Mouse (Mus musculus): ENCODE results near the gene Syt17. TPM values are rescaled to one million over a fixed set of nuclear protein-coding genes. Genes with fewer than 3 reads are reported as not detected.

The Syt17 gene
- polyA plus RNA-seq, 1 experiment from 2014 or later, result 18.3 TPM

DNA sequence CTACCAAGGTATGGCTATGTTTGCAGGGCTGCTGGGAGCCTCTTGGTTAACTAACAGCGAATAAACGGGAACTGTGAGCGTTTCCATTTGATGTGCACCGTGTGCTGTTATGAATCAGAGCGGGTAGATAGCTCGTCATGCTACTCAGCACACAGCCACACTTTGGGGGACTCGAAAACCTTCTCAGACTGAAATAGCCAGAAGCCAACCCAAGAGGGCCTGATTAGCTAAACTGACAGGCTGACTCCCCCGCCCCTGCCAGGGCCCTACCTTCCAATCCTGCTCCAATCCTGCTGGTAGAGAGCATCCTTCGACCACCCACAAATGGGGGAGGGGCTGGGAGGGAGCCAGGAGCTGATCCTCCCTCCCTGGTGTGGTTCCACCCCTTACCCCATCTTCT is 4.7 kb downstream of the Syt17 start:
- H3K4me1 ChIP-seq (ENCODE audit: control insufficient read depth, insufficient read depth, low read length), result peaks cover 6% of the 10 kb centered on the region; the same call in 1 of the 2 replicates
- H3K36me3 ChIP-seq (ENCODE audit: control insufficient read depth, insufficient read depth, low read length), result no peaks in the 10 kb centered on the region
- 7% methylated on average over 8 of the region's 9 CpGs for WGBS
- no peak overlapping the region for H3K27ac ChIP-seq (ENCODE audit: low read depth, low read length)
- H3K4me3 ChIP-seq (ENCODE audit: low read depth, low read length), result no peak overlapping the region
- H3K27me3 ChIP-seq (ENCODE audit: control insufficient read depth, insufficient read depth, low read length), result 0 out of 2 replicates have a peak, but pooled peaks cover 9% of the 10 kb centered on the region
- H3K9me3 ChIP-seq (ENCODE audit: control insufficient read depth, low read length), result no peaks in the 10 kb centered on the region
- no peak overlapping the region for H3K9ac ChIP-seq (replicated peaks; ENCODE audit: low read depth, low read length)
- ATAC-seq (ENCODE audit: low read depth), result no peak
- no peak overlapping the region for H3K4me2 ChIP-seq (ENCODE audit: low read depth, low read length)

DNA sequence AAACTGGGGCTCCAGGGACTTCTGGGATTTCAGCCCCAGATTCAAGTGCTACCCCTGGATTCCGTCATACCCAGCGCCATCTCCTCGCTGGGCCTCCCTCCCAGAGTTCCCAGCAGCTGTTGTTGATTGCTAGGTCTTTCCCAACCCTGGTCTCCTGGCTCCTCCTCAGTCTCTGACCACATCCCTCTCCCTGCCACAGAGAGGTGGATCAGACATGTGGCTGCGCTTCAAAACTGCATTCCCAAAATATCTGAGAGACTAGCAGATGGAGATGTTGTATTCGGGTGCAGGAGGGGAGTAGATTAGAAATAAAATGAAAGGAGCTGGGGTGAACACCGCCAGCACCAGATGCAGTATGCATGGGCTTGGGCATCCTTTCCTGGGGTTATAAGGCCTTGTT is 6.5 kb downstream of the Syt17 start:
- Histone ChIP-seq H3K27ac (ENCODE audit: low read depth, low read length) (no peak overlapping the region), H3K4me1 (ENCODE audit: control insufficient read depth, insufficient read depth, low read length) (no peaks in the 10 kb centered on the region), H3K36me3 (ENCODE audit: control insufficient read depth, insufficient read depth, low read length) (no peaks in the 10 kb centered on the region), H3K27me3 (ENCODE audit: control insufficient read depth, insufficient read depth, low read length) (no peaks in the 10 kb centered on the region), H3K4me2 (ENCODE audit: low read depth, low read length) (no peak overlapping the region), H3K9ac (replicated peaks; ENCODE audit: low read depth, low read length) (no peak overlapping the region), H3K4me3 (ENCODE audit: low read depth, low read length) (no peak overlapping the region), H3K9me3 (ENCODE audit: control insufficient read depth, low read length) (no peaks in the 10 kb centered on the region)
- 88% methylated on average over 6 of the region's 6 CpGs for WGBS
- no peak for ATAC-seq (ENCODE audit: low read depth)

- Histone ChIP-seq H3K4me2 (ENCODE audit: low read depth, low read length) (no peak overlapping the region), H3K4me3 (ENCODE audit: low read depth, low read length) (no peak overlapping the region), H3K36me3 (ENCODE audit: control insufficient read depth, insufficient read depth, low read length) (no peaks in the 10 kb centered on the region), H3K9ac (replicated peaks; ENCODE audit: low read depth, low read length) (no peak overlapping the region), H3K9me3 (ENCODE audit: control insufficient read depth, low read length) (no peaks in the 10 kb centered on the region), H3K27me3 (ENCODE audit: control insufficient read depth, insufficient read depth, low read length) (no peaks in the 10 kb centered on the region), H3K27ac (ENCODE audit: low read depth, low read length) (no peak overlapping the region), H3K4me1 (ENCODE audit: control insufficient read depth, insufficient read depth, low read length) (no peaks in the 10 kb centered on the region)
- no peak for ATAC-seq (ENCODE audit: low read depth)
- WGBS, result 60% methylated on average over 7 of the region's 7 CpGs
These were observed 10.8 kb downstream of the Syt17 start for GRCm38 (mm10) chr7:118437101-118437802.

- no peak for ATAC-seq (ENCODE audit: low read depth)
- no peak overlapping the region for H3K4me3 ChIP-seq (ENCODE audit: low read depth, low read length)
- no peak overlapping the region for H3K27ac ChIP-seq (ENCODE audit: low read depth, low read length)
- H3K4me2 ChIP-seq (ENCODE audit: low read depth, low read length), result no peak overlapping the region
- WGBS, result 75% methylated on average over 2 of the region's 2 CpGs
- no peaks in the 10 kb centered on the region for H3K9me3 ChIP-seq (ENCODE audit: control insufficient read depth, low read length)
- no peaks in the 10 kb centered on the region for H3K27me3 ChIP-seq (ENCODE audit: control insufficient read depth, insufficient read depth, low read length)
- H3K36me3 ChIP-seq (ENCODE audit: control insufficient read depth, insufficient read depth, low read length), result no peaks in the 10 kb centered on the region
- H3K4me1 ChIP-seq (ENCODE audit: control insufficient read depth, insufficient read depth, low read length), result no peaks in the 10 kb centered on the region
- H3K9ac ChIP-seq (replicated peaks; ENCODE audit: low read depth, low read length), result no peak overlapping the region
These were observed 19.1 kb downstream of the Syt17 start for GRCm38 (mm10) chr7:118428937-118429336.

- Histone ChIP-seq H3K4me3 (ENCODE audit: low read depth, low read length) (no peak overlapping the region), H3K4me2 (ENCODE audit: low read depth, low read length) (no peak overlapping the region), H3K36me3 (ENCODE audit: control insufficient read depth, insufficient read depth, low read length) (no peaks in the 10 kb centered on the region), H3K9ac (replicated peaks; ENCODE audit: low read depth, low read length) (no peak overlapping the region), H3K9me3 (ENCODE audit: control insufficient read depth, low read length) (no peaks in the 10 kb centered on the region), H3K4me1 (ENCODE audit: control insufficient read depth, insufficient read depth, low read length) (no peaks in the 10 kb centered on the region), H3K27ac (ENCODE audit: low read depth, low read length) (no peak overlapping the region), H3K27me3 (ENCODE audit: control insufficient read depth, insufficient read depth, low read length) (no peaks in the 10 kb centered on the region)
- peak; percentile 46; the same call in 1 of the 2 replicates for ATAC-seq (ENCODE audit: low read depth)
- 46% methylated on average over 6 of the region's 6 CpGs for WGBS
These were observed 28.4 kb downstream of the Syt17 start for GRCm38 (mm10) chr7:118419491-118420180.

- no peak overlapping the region for H3K4me2 ChIP-seq (ENCODE audit: low read depth, low read length)
- H3K27ac ChIP-seq (ENCODE audit: low read depth, low read length), result no peak overlapping the region
- H3K36me3 ChIP-seq (ENCODE audit: control insufficient read depth, insufficient read depth, low read length), result no peaks in the 10 kb centered on the region
- no peaks in the 10 kb centered on the region for H3K27me3 ChIP-seq (ENCODE audit: control insufficient read depth, insufficient read depth, low read length)
- H3K4me3 ChIP-seq (ENCODE audit: low read depth, low read length), result no peak overlapping the region
- H3K9me3 ChIP-seq (ENCODE audit: control insufficient read depth, low read length), result no peaks in the 10 kb centered on the region
- no peak overlapping the region for H3K9ac ChIP-seq (replicated peaks; ENCODE audit: low read depth, low read length)
- 77% methylated on average over 3 of the region's 3 CpGs for WGBS
- no peak for ATAC-seq (ENCODE audit: low read depth)
- no peaks in the 10 kb centered on the region for H3K4me1 ChIP-seq (ENCODE audit: control insufficient read depth, insufficient read depth, low read length)
These were observed 33.8 kb downstream of the Syt17 start for GRCm38 (mm10) chr7:118414183-118414582.

DNA sequence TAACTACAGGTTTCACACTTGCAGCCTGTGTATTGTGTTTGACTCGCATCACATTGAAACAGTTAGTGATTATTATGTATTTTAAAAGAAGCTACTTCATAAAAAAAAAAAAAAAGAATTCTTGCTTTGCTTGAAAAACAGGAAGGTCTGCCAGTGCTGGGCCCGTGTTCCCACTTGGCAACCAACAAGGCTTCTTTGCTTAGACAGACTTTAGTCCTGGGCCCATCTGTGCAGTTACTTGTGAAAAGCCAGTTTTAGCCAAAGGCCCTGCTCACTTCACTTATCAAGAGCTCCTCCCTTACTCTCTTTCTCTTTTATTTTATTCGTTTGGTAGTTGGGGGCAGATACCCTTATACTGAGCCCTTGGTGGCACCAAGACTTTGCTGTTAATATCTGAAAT is 36.1 kb downstream of the Syt17 start:
- Histone ChIP-seq H3K27me3 (ENCODE audit: control insufficient read depth, insufficient read depth, low read length) (no peaks in the 10 kb centered on the region), H3K9ac (replicated peaks; ENCODE audit: low read depth, low read length) (no peak overlapping the region), H3K36me3 (ENCODE audit: control insufficient read depth, insufficient read depth, low read length) (no peaks in the 10 kb centered on the region), H3K9me3 (ENCODE audit: control insufficient read depth, low read length) (no peaks in the 10 kb centered on the region), H3K4me2 (ENCODE audit: low read depth, low read length) (no peak overlapping the region), H3K27ac (ENCODE audit: low read depth, low read length) (no peak overlapping the region), H3K4me1 (ENCODE audit: control insufficient read depth, insufficient read depth, low read length) (no peaks in the 10 kb centered on the region), H3K4me3 (ENCODE audit: low read depth, low read length) (no peak overlapping the region)
- ATAC-seq (ENCODE audit: low read depth), result no peak
- 89% methylated on average over 3 of the region's 3 CpGs for WGBS

- Histone ChIP-seq H3K4me3 (ENCODE audit: low read depth, low read length) (no peak overlapping the region), H3K4me2 (ENCODE audit: low read depth, low read length) (no peak overlapping the region), H3K9me3 (ENCODE audit: control insufficient read depth, low read length) (no peaks in the 10 kb centered on the region), H3K9ac (replicated peaks; ENCODE audit: low read depth, low read length) (no peak overlapping the region), H3K27ac (ENCODE audit: low read depth, low read length) (no peak overlapping the region), H3K27me3 (ENCODE audit: control insufficient read depth, insufficient read depth, low read length) (no peaks in the 10 kb centered on the region), H3K36me3 (ENCODE audit: control insufficient read depth, insufficient read depth, low read length) (no peaks in the 10 kb centered on the region), H3K4me1 (ENCODE audit: control insufficient read depth, insufficient read depth, low read length) (no peaks in the 10 kb centered on the region)
- ATAC-seq (ENCODE audit: low read depth), result no peak
- WGBS, result 27% methylated on average over 2 of the region's 2 CpGs
These were observed 38.6 kb downstream of the Syt17 start for GRCm38 (mm10) chr7:118409421-118409820.

GRCm38 (mm10) chr7:118405251-118405650 is 42.8 kb downstream of the Syt17 start:
- H3K4me2 ChIP-seq (ENCODE audit: low read depth, low read length), result no peak overlapping the region
- no peaks in the 10 kb centered on the region for H3K4me1 ChIP-seq (ENCODE audit: control insufficient read depth, insufficient read depth, low read length)
- H3K9ac ChIP-seq (replicated peaks; ENCODE audit: low read depth, low read length), result no peak overlapping the region
- no peaks in the 10 kb centered on the region for H3K27me3 ChIP-seq (ENCODE audit: control insufficient read depth, insufficient read depth, low read length)
- no peaks in the 10 kb centered on the region for H3K36me3 ChIP-seq (ENCODE audit: control insufficient read depth, insufficient read depth, low read length)
- ATAC-seq (ENCODE audit: low read depth), result no peak
- H3K4me3 ChIP-seq (ENCODE audit: low read depth, low read length), result no peak overlapping the region
- H3K9me3 ChIP-seq (ENCODE audit: control insufficient read depth, low read length), result no peaks in the 10 kb centered on the region
- no peak overlapping the region for H3K27ac ChIP-seq (ENCODE audit: low read depth, low read length)
